Mouse (Mus musculus): ENCODE measurements around the gene Bmp2.

Gene Bmp2

GRCm38 (mm10) chr2:133565424-133565823 lies 13.5 kb downstream of the Bmp2 start:
- DNase-seq (ENCODE audit: low spot score) = no peak

- DNase-seq (ENCODE audit: low spot score) = no peak
These were observed 14.2 kb downstream of the Bmp2 start for GRCm38 (mm10) chr2:133565995-133566710.

GRCm38 (mm10) chr2:133591562-133592255 lies 39.8 kb downstream of the Bmp2 start:
- no peak for DNase-seq (ENCODE audit: low spot score)
